Mouse (Mus musculus) hindbrain, embryonic 14.5 days (tissue): ENCODE data around the gene Pcyt1a. TPM values are rescaled to one million over a fixed set of nuclear protein-coding genes. Genes with fewer than 3 reads are reported as not detected.

ENCODE experiments used
- ATAC-seq: fragments of 200-750 bp; cut with Nextera tagmentation; 2 replicates; pipeline ENCODE4 v1.8.0; 2017; ENCODE audit warnings: moderate number of reproducible peaks, mild to moderate bottlenecking, moderate TSS enrichment, moderate library complexity; ENCODE audit not compliant: low FRiP score
- DNase-seq: peaks from one replicate; pipeline ENCODE4 v3.0.0-alpha.2; 2015; ENCODE audit warnings: low spot score
- H3K27ac ChIP-seq: fragments of 300-500 bp; sonication (generic); 2 replicates; pipeline ENCODE4 v1.5.1; 2014; ENCODE audit warnings: mild to moderate bottlenecking, moderate library complexity
- H3K27me3 ChIP-seq: fragments of 300-500 bp; sonication (generic); 2 replicates; pipeline ENCODE4 v1.6.1; 2014; ENCODE audit warnings: mild to moderate bottlenecking, low read length, mixed read lengths; ENCODE audit not compliant: control insufficient read depth, insufficient read depth
- H3K36me3 ChIP-seq: fragments of 300-500 bp; sonication (generic); replicated peaks from 2 replicates; pipeline ENCODE4 v1.6.1; 2014; ENCODE audit not compliant: control insufficient read depth, insufficient read depth
- H3K4me1 ChIP-seq: fragments of 300-500 bp; sonication (generic); replicated peaks from 2 replicates; pipeline ENCODE4 v1.6.1; 2014; ENCODE audit warnings: antibody characterized with exemption, low read length, mixed read lengths; ENCODE audit not compliant: control insufficient read depth, insufficient read depth
- H3K4me2 ChIP-seq: fragments of 300-500 bp; sonication (generic); replicated peaks from 2 replicates; pipeline ENCODE4 v1.6.1; 2014; ENCODE audit warnings: mild to moderate bottlenecking, moderate library complexity
- H3K4me3 ChIP-seq: fragments of 300-500 bp; sonication (generic); replicated peaks from 2 replicates; pipeline ENCODE4 v1.5.1; 2014; ENCODE audit warnings: mild to moderate bottlenecking, low read length
- H3K9ac ChIP-seq: fragments of 300-500 bp; sonication (generic); 2 replicates; pipeline ENCODE4 v1.6.1; 2014
- H3K9me3 ChIP-seq: fragments of 300-500 bp; sonication (generic); 2 replicates; pipeline ENCODE4 v1.6.1; 2016; ENCODE audit warnings: low read length; ENCODE audit not compliant: control insufficient read depth
- WGBS: fragments of 180-500 bp; shearing (Covaris S2); extraction: QIAGEN DNeasy Blood & Tissue Kit; methylation state at CpG from one replicate; pipeline ENCODE4 v1.1.7; 2014; 5-methylcytosine and 5-hydroxymethylcytosine counted together
- polyA plus RNA-seq: library from polyadenylated mRNA; unstranded; fragments of >200 nt; fragmentation: Nextera tagmentation; extraction: Ambion mirVana; gene quantifications from 2 replicates; pipeline ENCODE4 v1.2.1, GENCODE M21; 2014

Gene Pcyt1a
- polyA plus RNA-seq, 1 experiment from 2014 or later = 53.1 TPM

- WGBS = 96% methylated on average over 12 of the region's 12 CpGs
- Histone ChIP-seq H3K36me3 (no peaks in the 10 kb centered on the region), H3K4me2 (no peak overlapping the region), H3K9me3 (no peaks in the 10 kb centered on the region), H3K27me3 (no peaks in the 10 kb centered on the region), H3K4me1 (peaks cover 12% of the 10 kb centered on the region), H3K4me3 (no peak overlapping the region), H3K27ac (no peak overlapping the region), H3K9ac (no peak overlapping the region)
- ATAC-seq = no peak
- DNase-seq = no peak
These were observed 87.2 kb downstream of the Pcyt1a start for GRCm38 (mm10) chr16:32517785-32518481.

- Histone ChIP-seq H3K4me2 (no peak overlapping the region), H3K36me3 (no peaks in the 10 kb centered on the region), H3K27ac (no peak overlapping the region), H3K4me1 (peaks cover 21% of the 10 kb centered on the region), H3K4me3 (no peak overlapping the region), H3K9me3 (no peaks in the 10 kb centered on the region), H3K27me3 (no peaks in the 10 kb centered on the region), H3K9ac (no peak overlapping the region)
- WGBS = 85% methylated on average over 15 of the region's 15 CpGs
- DNase-seq = no peak
- no peak for ATAC-seq
These were observed 89.1 kb downstream of the Pcyt1a start for GRCm38 (mm10) chr16:32519656-32520371.

- WGBS = 64% methylated on average over 9 of the region's 9 CpGs
- H3K9me3 ChIP-seq = no peaks in the 10 kb centered on the region
- H3K9ac ChIP-seq = no peak overlapping the region
- ATAC-seq = no peak
- no peaks in the 10 kb centered on the region for H3K36me3 ChIP-seq
- peaks cover 21% of the 10 kb centered on the region for H3K4me1 ChIP-seq
- H3K4me2 ChIP-seq = no peak overlapping the region
- H3K27me3 ChIP-seq = no peaks in the 10 kb centered on the region
- DNase-seq = no peak
- no peak overlapping the region for H3K27ac ChIP-seq
- no peak overlapping the region for H3K4me3 ChIP-seq
These were observed 89.6 kb downstream of the Pcyt1a start for GRCm38 (mm10) chr16:32520372-32520748.

DNA sequence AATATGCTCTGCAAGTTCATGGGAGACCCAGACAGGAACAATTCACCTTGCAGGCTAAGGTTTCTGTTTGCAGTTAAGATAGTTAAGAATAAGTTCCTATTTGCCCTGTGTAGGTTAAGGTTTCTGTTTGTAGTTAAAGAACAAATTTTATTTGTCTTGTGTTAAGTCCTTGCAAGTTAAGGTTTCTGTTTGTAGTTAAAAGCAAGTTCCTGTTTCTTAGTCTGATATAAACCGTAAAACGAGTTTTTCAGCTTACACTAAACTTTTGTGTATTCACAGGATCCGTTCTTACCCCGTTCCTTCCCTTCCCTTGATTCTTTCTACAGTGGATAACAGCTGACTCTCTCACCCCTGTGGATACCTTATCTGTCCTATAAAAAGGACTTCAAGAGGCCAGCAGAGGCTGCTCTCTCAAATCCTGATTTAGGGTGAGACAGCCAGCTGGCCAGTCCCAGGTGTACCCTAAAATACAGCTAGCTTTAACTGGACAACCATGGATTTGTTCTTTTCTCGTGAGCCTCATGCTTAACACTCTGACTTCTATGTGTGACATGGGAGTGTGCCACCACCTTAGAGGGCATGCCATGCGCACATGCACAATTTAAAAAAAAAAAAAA is 92.0 kb downstream of the Pcyt1a start:
- H3K9me3 ChIP-seq = no peaks in the 10 kb centered on the region
- no peak overlapping the region for H3K27ac ChIP-seq
- no peak overlapping the region for H3K4me3 ChIP-seq
- H3K36me3 ChIP-seq = no peaks in the 10 kb centered on the region
- DNase-seq = no peak
- 93% methylated on average over 6 of the region's 6 CpGs for WGBS
- no peak for ATAC-seq
- peaks cover 9% of the 10 kb centered on the region for H3K4me1 ChIP-seq
- no peak overlapping the region for H3K4me2 ChIP-seq
- no peaks in the 10 kb centered on the region for H3K27me3 ChIP-seq
- H3K9ac ChIP-seq = no peak overlapping the region

DNA sequence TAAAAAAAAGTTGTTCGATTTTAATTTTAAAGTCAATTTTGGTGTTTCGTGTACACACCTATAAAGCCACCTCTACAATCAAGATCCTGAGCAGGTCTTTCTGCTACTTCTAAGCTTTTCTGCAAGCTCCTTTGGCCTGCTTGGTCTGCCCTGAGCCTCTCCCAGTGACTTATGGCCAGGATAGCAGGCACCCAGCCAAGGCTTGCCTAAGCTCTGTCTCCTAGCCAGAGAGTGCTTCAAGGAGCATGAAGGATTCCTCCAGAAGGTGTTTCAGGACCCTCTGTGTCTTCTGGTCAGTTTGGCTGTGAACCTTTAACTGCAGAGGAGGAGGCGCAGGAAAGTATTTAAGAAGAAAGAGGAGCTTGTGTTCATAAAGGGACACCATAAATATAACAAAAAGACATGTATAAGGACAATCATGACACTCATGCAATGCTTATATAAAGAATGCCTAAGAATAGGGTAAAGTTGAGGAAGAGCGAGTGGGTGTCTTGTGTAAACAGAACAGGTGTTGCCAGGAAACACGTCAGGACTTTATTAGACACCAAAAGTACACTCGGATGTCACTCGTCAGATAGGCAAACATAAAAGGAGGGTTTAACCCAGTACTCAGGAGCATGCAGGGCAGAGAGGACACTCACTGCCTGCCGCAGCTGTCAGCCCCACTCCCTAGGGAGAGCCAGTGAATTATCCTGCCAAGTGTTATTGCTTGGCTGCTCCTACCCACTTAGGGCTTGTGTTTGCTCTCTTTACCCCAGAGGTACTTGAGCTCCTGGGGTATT is 92.9 kb downstream of the Pcyt1a start:
- Histone ChIP-seq H3K36me3 (no peaks in the 10 kb centered on the region), H3K4me3 (no peak overlapping the region), H3K27me3 (no peaks in the 10 kb centered on the region), H3K27ac (peak overlapping the region; percentile 78), H3K9ac (0 out of 2 replicates have a peak overlapping the region, but pooled peaks have one; percentile 13), H3K4me2 (no peak overlapping the region), H3K4me1 (peaks cover 9% of the 10 kb centered on the region), H3K9me3 (no peaks in the 10 kb centered on the region)
- WGBS = 60% methylated on average over 8 of the region's 8 CpGs
- DNase-seq = peak; percentile 49
- ATAC-seq = peak; percentile 68; the same call in 1 of the 2 replicates

- Histone ChIP-seq H3K27ac (peak overlapping the region; percentile 78), H3K4me1 (peaks cover 9% of the 10 kb centered on the region), H3K36me3 (no peaks in the 10 kb centered on the region), H3K9me3 (no peaks in the 10 kb centered on the region), H3K4me2 (no peak overlapping the region), H3K9ac (0 out of 2 replicates have a peak overlapping the region, but pooled peaks have one; percentile 13), H3K4me3 (no peak overlapping the region), H3K27me3 (no peaks in the 10 kb centered on the region)
- no peak for ATAC-seq
- no peak for DNase-seq
- whole genome bisulfite sequencing = 39% methylated on average over 5 of the region's 5 CpGs
These were observed 93.5 kb downstream of the Pcyt1a start for GRCm38 (mm10) chr16:32524244-32524615.

Other genes starting within 250 kb of the Pcyt1a start
- 19.0 and 20.3 TPM in 2 replicates for gene Fbxo45, start 183.8 kb upstream of the Pcyt1a start, polyA plus RNA-seq
- 11.0 and 15.6 TPM in 2 replicates for gene Wdr53, start 183.7 kb upstream of the Pcyt1a start, polyA plus RNA-seq
- gene Smco1, start 159.5 kb upstream of the Pcyt1a start, polyA plus RNA-seq = 0.19 TPM in 1 of 2 replicates, not detected in the other
- 23.2 and 28.0 TPM in 2 replicates for gene Rnf168, start 153.5 kb upstream of the Pcyt1a start, polyA plus RNA-seq
- 23.4 and 23.8 TPM in 2 replicates for gene Ubxn7, start 98.7 kb upstream of the Pcyt1a start, polyA plus RNA-seq
- gene Tm4sf19, start 30.4 kb upstream of the Pcyt1a start, polyA plus RNA-seq = not detected in 2 replicates
- gene Tctex1d2, start 11.2 kb upstream of the Pcyt1a start, polyA plus RNA-seq = 37.5 and 49.7 TPM in 2 replicates
- 0.23 and 0.47 TPM in 2 replicates for gene Slc51a, start 57.0 kb downstream of the Pcyt1a start, polyA plus RNA-seq
- gene Zdhhc19, start 65.3 kb downstream of the Pcyt1a start, polyA plus RNA-seq = not detected in 2 replicates
- 54.0 and 65.1 TPM in 2 replicates for gene Tfrc, start 178.0 kb downstream of the Pcyt1a start, polyA plus RNA-seq
- gene Tnk2, start 213.0 kb downstream of the Pcyt1a start, polyA plus RNA-seq = 17.4 and 20.0 TPM in 2 replicates